Comparison of ENCODE assay signal across 14 mouse cellular contexts in the genomic region with DNA sequence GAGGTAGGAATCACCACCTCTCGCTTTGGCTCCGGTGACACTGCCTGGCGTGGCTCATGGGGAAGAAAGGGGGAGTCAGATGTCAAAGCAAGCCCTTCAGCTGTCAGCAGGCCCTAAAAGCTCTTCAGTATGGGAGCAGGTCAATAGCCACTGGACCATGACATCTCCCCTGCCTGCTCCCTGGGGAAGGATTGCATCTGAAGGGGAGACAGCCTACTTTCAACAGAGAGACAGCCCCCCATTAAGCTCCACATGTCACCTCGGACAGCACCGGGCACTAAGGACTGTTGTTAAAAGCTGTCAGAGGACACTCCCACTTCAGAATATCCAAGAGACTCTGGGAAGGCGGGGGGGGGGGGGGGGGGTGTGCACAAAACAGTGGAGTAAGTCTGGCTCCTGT. TPM values are rescaled to one million over a fixed set of nuclear protein-coding genes. Genes with fewer than 3 reads are reported as not detected.
DNase-seq lines count a peak whose midpoint lies in the region; ATAC-seq and TF ChIP-seq lines count a peak whose summit lies in the region.
"Had no signal": no experiment of that assay in that cellular context is flagged by ENCODE, and none has a peak within 500 bp of the region (broad histone marks: within the 10 kb centered on the region; RNA-seq: fewer than 3 reads in every experiment).

No protein-coding gene starts in this region.

- WGBS in intestine, embryonic 15.5 days = 21% methylated on average over 6 of the region's 6 CpGs
- 20% methylated on average over 6 of the region's 6 CpGs for WGBS in intestine, postnatal 0 days
- 17% methylated on average over 5 of the region's 6 CpGs for WGBS in stomach, embryonic 16.5 days
- WGBS in stomach, postnatal 0 days = 24% methylated on average over 6 of the region's 6 CpGs

- no peaks in the 10 kb centered on the region for H3K9me3 ChIP-seq in intestine, embryonic 15.5 days
- H3K9me3 ChIP-seq in intestine, postnatal 0 days (ENCODE audit: control insufficient read depth) = no peaks in the 10 kb centered on the region
- H3K9me3 ChIP-seq in stomach, embryonic 16.5 days (replicated peaks; ENCODE audit: control insufficient read depth, low read length) = no peaks in the 10 kb centered on the region
- no peaks in the 10 kb centered on the region for H3K9me3 ChIP-seq in stomach, postnatal 0 days (ENCODE audit: control insufficient read depth, low read length)

- H3K4me2 ChIP-seq in intestine, embryonic 15.5 days (replicated peaks) = 0 out of 2 replicates have a peak overlapping the region, but pooled peaks have one; percentile 17
- no peak overlapping the region for H3K4me2 ChIP-seq in intestine, postnatal 0 days (replicated peaks; ENCODE audit: low read depth)
- H3K4me2 ChIP-seq in stomach, embryonic 16.5 days (ENCODE audit: low read depth, low read length) = peak overlapping the region; percentile 19; the same call in 1 of the 2 replicates
- H3K4me2 ChIP-seq in stomach, postnatal 0 days (replicated peaks; ENCODE audit: low read depth) = no peak overlapping the region; the same call in 1 of the 2 replicates

- intact Hi-C loops in heart, postnatal 10 days (cut with DNase I) = no loop called here

- H3K4me1 ChIP-seq in intestine, embryonic 15.5 days (replicated peaks) = peaks cover 4% of the 10 kb centered on the region; the same call in 1 of the 2 replicates
- H3K4me1 ChIP-seq in intestine, postnatal 0 days (replicated peaks; ENCODE audit: control insufficient read depth, insufficient read depth, low read length) = no peaks in the 10 kb centered on the region
- peaks cover 9% of the 10 kb centered on the region for H3K4me1 ChIP-seq in stomach, embryonic 16.5 days (ENCODE audit: control insufficient read depth, insufficient read depth, low read length)
- no peaks in the 10 kb centered on the region for H3K4me1 ChIP-seq in stomach, postnatal 0 days (replicated peaks; ENCODE audit: control insufficient read depth, insufficient read depth)

- H3K9ac ChIP-seq in intestine, embryonic 15.5 days = no peak overlapping the region
- H3K9ac ChIP-seq in intestine, postnatal 0 days (ENCODE audit: low read depth, low read length) = no peak overlapping the region
- H3K9ac ChIP-seq in stomach, embryonic 16.5 days (ENCODE audit: low read length) = no peak overlapping the region
- no peak overlapping the region for H3K9ac ChIP-seq in stomach, postnatal 0 days (ENCODE audit: low read length)
- H3K9ac ChIP-seq: liver, embryonic 14.5 days had no signal

- ATAC-seq in intestine, embryonic 15.5 days = no peak
- no peak for ATAC-seq in intestine, postnatal 0 days
- no peak for ATAC-seq in stomach, embryonic 16.5 days (ENCODE audit: insufficient read depth, low FRiP score)
- no peak for ATAC-seq in stomach, postnatal 0 days (ENCODE audit: low FRiP score, low TSS enrichment)

- TF ChIP-seq CTCF in intestine, postnatal 0 days (IDR thresholded peaks at IDR 0.05; ENCODE audit: low read depth) = no peak
- TF ChIP-seq CTCF in stomach, postnatal 0 days (IDR thresholded peaks at IDR 0.05; ENCODE audit: low read depth) = no peak

- no peak overlapping the region for H3K4me3 ChIP-seq in intestine, embryonic 15.5 days (replicated peaks)
- H3K4me3 ChIP-seq in intestine, postnatal 0 days (ENCODE audit: low read depth, low read length) = no peak overlapping the region
- H3K4me3 ChIP-seq in stomach, embryonic 16.5 days (replicated peaks; ENCODE audit: low read length) = no peak overlapping the region
- H3K4me3 ChIP-seq in stomach, postnatal 0 days (ENCODE audit: low read depth, low read length) = no peak overlapping the region

- TF ChIP-seq EP300 in stomach, postnatal 0 days (optimal IDR thresholded peaks at IDR 0.05) = no peak

- no peak overlapping the region for H3K27ac ChIP-seq in intestine, embryonic 15.5 days
- no peak overlapping the region for H3K27ac ChIP-seq in intestine, postnatal 0 days (ENCODE audit: low read depth, low read length)
- no peak overlapping the region for H3K27ac ChIP-seq in stomach, embryonic 16.5 days (ENCODE audit: low read length)
- no peak overlapping the region for H3K27ac ChIP-seq in stomach, postnatal 0 days (replicated peaks)
- H3K27ac ChIP-seq: liver, embryonic 14.5 days had no signal

- H3K36me3 ChIP-seq in intestine, embryonic 15.5 days = no peaks in the 10 kb centered on the region
- H3K36me3 ChIP-seq in intestine, postnatal 0 days (ENCODE audit: control insufficient read depth, insufficient read depth) = no peaks in the 10 kb centered on the region
- H3K36me3 ChIP-seq in stomach, embryonic 16.5 days (ENCODE audit: control insufficient read depth, insufficient read depth, low read length) = no peaks in the 10 kb centered on the region
- H3K36me3 ChIP-seq in stomach, postnatal 0 days (ENCODE audit: control insufficient read depth, insufficient read depth, low read length) = no peaks in the 10 kb centered on the region

- H3K27me3 ChIP-seq in intestine, embryonic 15.5 days (replicated peaks) = no peaks in the 10 kb centered on the region
- H3K27me3 ChIP-seq in intestine, postnatal 0 days (replicated peaks; ENCODE audit: control insufficient read depth, insufficient read depth, low read length) = no peaks in the 10 kb centered on the region
- H3K27me3 ChIP-seq in stomach, embryonic 16.5 days (ENCODE audit: control insufficient read depth, insufficient read depth, low read length) = no peaks in the 10 kb centered on the region
- no peaks in the 10 kb centered on the region for H3K27me3 ChIP-seq in stomach, postnatal 0 days (ENCODE audit: control insufficient read depth, insufficient read depth, low read length)

- DNase-seq in heart, adult 11 months = peak; percentile 87
- no peak for DNase-seq in heart, postnatal 10 days
- no peak for DNase-seq in stomach, postnatal 0 days (ENCODE audit: low spot score)
- peak; percentile 58 for DNase-seq in retina, postnatal 1 day
- no peak for DNase-seq in layer of hippocampus, adult 9-11 months
- DNase-seq: heart, adult 18-20 months; kidney, adult 8-10 months; left cerebral cortex, postnatal 4 days; lung, postnatal 10 days; right cerebral cortex, postnatal 14 days had no signal

RNA-seq across cellular contexts. Expression of a gene that starts 19.1 kb away (rescaled TPM):
- total RNA-seq in heart, postnatal 10 days (2021) = under 1 TPM; 0.43 to 0.67 TPM
- 2.9 and 3.5 TPM in 2 replicates for polyA plus RNA-seq in intestine, embryonic 15.5 days (2015; fragmentation: Nextera tagmentation; extraction: Ambion mirVana)
- 1.0 and 1.1 TPM in 2 replicates for polyA plus RNA-seq in intestine, postnatal 0 days (2015; fragmentation: Nextera tagmentation; extraction: Ambion mirVana)
- polyA plus RNA-seq in stomach, embryonic 16.5 days (2015; fragmentation: Nextera tagmentation; extraction: Ambion mirVana) = 2.8 and 2.9 TPM in 2 replicates
- polyA plus RNA-seq in stomach, postnatal 0 days (2015; fragmentation: Nextera tagmentation; extraction: Ambion mirVana) = 1.6 and 1.7 TPM in 2 replicates

Comparison
In these comparisons a context has a peak if more than half of its experiments do, and no peak if none do; other contexts are left out.
1. DNase-seq: peak in heart, adult 11 months (single experiment) and retina, postnatal 1 day (single experiment); none in heart, postnatal 10 days (0 of 2), stomach, postnatal 0 days (single experiment) and layer of hippocampus, adult 9-11 months (single experiment).
2. H3K4me2 ChIP-seq: peak in intestine, embryonic 15.5 days (single experiment) and stomach, embryonic 16.5 days (single experiment); none in intestine, postnatal 0 days (single experiment) and stomach, postnatal 0 days (single experiment).